In genomic region chr7:70368268-70368655, GRCm38 (mm10) we compare ENCODE assay signal across 10 mouse cellular contexts. TPM values are rescaled to one million over a fixed set of nuclear protein-coding genes. Genes with fewer than 3 reads are reported as not detected.
A peak's percentile ranks its signal among the peaks of the same experiment; 100 is the strongest.
DNase-seq lines count a peak whose midpoint lies in the region; ATAC-seq and TF ChIP-seq lines count a peak whose summit lies in the region.
"Had no signal": no experiment of that assay in that cellular context is flagged by ENCODE, and none has a peak within 500 bp of the region (broad histone marks: within the 10 kb centered on the region; RNA-seq: fewer than 3 reads in every experiment).

No protein-coding gene starts in this region.

- peaks cover 18% of the 10 kb centered on the region for H3K4me1 ChIP-seq in kidney, adult 2 months (ENCODE audit: control insufficient read depth, insufficient read depth, low read length)
- peaks cover 9% of the 10 kb centered on the region for H3K4me1 ChIP-seq in forebrain, embryonic 16.5 days (replicated peaks; ENCODE audit: control insufficient read depth, insufficient read depth, low read length)
- peaks cover 21% of the 10 kb centered on the region for H3K4me1 ChIP-seq in midbrain, embryonic 11.5 days (ENCODE audit: control insufficient read depth, insufficient read depth, low read length)

- TF ChIP-seq POLR2A in kidney, adult 2 months (IDR thresholded peaks at IDR 0.05; ENCODE audit: low read depth, low read length): no peak

- ATAC-seq in forebrain, embryonic 16.5 days: no peak
- ATAC-seq in midbrain, embryonic 11.5 days (ENCODE audit: low FRiP score): no peak

- no peak for TF ChIP-seq CTCF in kidney, adult 2 months (conservative IDR thresholded peaks at IDR 0.05; ENCODE audit: insufficient read depth, insufficient read length, low read depth, low read length)

- WGBS in kidney, adult 2 months: 51% methylated on average over 6 of the region's 6 CpGs
- 9% methylated on average over 6 of the region's 6 CpGs for WGBS in forebrain, embryonic 16.5 days
- 5% methylated on average over 6 of the region's 6 CpGs for WGBS in midbrain, embryonic 11.5 days

- peak overlapping the region; percentile 40 for H3K4me3 ChIP-seq in kidney, adult 2 months (ENCODE audit: insufficient read depth, low read depth, low read length)
- H3K4me3 ChIP-seq in forebrain, embryonic 16.5 days (replicated peaks; ENCODE audit: low read length): peak overlapping the region; percentile 32
- peak overlapping the region; percentile 41 for H3K4me3 ChIP-seq in midbrain, embryonic 11.5 days (ENCODE audit: low read depth, low read length)

- H3K36me3 ChIP-seq in kidney, adult 2 months (ENCODE audit: control insufficient read depth, insufficient read depth, low read length): no peaks in the 10 kb centered on the region
- H3K36me3 ChIP-seq in forebrain, embryonic 16.5 days (ENCODE audit: control insufficient read depth, insufficient read depth): no peaks in the 10 kb centered on the region
- H3K36me3 ChIP-seq in midbrain, embryonic 11.5 days (ENCODE audit: control insufficient read depth, insufficient read depth, low read length): no peaks in the 10 kb centered on the region

- DNase-seq in kidney, adult 2 months: peak; percentile 20
- DNase-seq in kidney, adult 11 months: no peak
- peak; percentile 58 for DNase-seq in embryo, embryonic 10.5 days (ENCODE audit: low spot score)
- DNase-seq in midbrain, embryonic 11.5 days (ENCODE audit: low spot score, missing footprints): no peak
- no peak for DNase-seq in gastrocnemius, postnatal 10 days
- no peak for DNase-seq in cerebellum, adult 11-12 months
- no peak for DNase-seq in thymus, postnatal 4 days
- DNase-seq: cerebellum, adult 2 months; spleen, adult 18-20 months had no signal

- peak overlapping the region; percentile 50 for H3K4me2 ChIP-seq in forebrain, embryonic 16.5 days (ENCODE audit: low read length)
- peak overlapping the region; percentile 71 for H3K4me2 ChIP-seq in midbrain, embryonic 11.5 days

- peak overlapping the region; percentile 92 for H3K27ac ChIP-seq in kidney, adult 2 months (ENCODE audit: insufficient read depth, low read depth, low read length)
- H3K27ac ChIP-seq in forebrain, embryonic 16.5 days (ENCODE audit: low read length): peak overlapping the region; percentile 41; the same call in 1 of the 2 replicates
- H3K27ac ChIP-seq in midbrain, embryonic 11.5 days (ENCODE audit: low read depth, low read length): peak overlapping the region; percentile 90

- H3K27me3 ChIP-seq in kidney, adult 2 months (replicated peaks; ENCODE audit: control insufficient read depth, insufficient read depth, low read length): no peaks in the 10 kb centered on the region
- H3K27me3 ChIP-seq in forebrain, embryonic 16.5 days (replicated peaks; ENCODE audit: control insufficient read depth, insufficient read depth, low read length): peaks cover 59% of the 10 kb centered on the region
- peaks cover 56% of the 10 kb centered on the region for H3K27me3 ChIP-seq in midbrain, embryonic 11.5 days (ENCODE audit: control insufficient read depth, insufficient read depth, low read length)

- H3K9me3 ChIP-seq in forebrain, embryonic 16.5 days (ENCODE audit: control insufficient read depth, low read length): no peaks in the 10 kb centered on the region
- no peaks in the 10 kb centered on the region for H3K9me3 ChIP-seq in midbrain, embryonic 11.5 days (ENCODE audit: control insufficient read depth, low read length)

- H3K9ac ChIP-seq in forebrain, embryonic 16.5 days (replicated peaks; ENCODE audit: low read depth, low read length): no peak overlapping the region
- peak overlapping the region; percentile 67; the same call in 1 of the 2 replicates for H3K9ac ChIP-seq in midbrain, embryonic 11.5 days (ENCODE audit: low read length)

RNA-seq across cellular contexts. Expression of gene Nr2f2, which starts 1.7 kb away (rescaled TPM):
- polyA plus RNA-seq in kidney, adult 2 months (2012; rRNA removed): 193 and 288 TPM in 2 replicates
- 88.4 and 90.6 TPM in 2 replicates for polyA plus RNA-seq in forebrain, embryonic 16.5 days (2015; fragmentation: Nextera tagmentation; extraction: Ambion mirVana)
- 114 and 122 TPM in 2 replicates for polyA plus RNA-seq in midbrain, embryonic 11.5 days (2014; fragmentation: Nextera tagmentation; extraction: Ambion mirVana)
- 10 to 100 TPM; 32.7 to 39.2 TPM for total RNA-seq in gastrocnemius, postnatal 10 days (2021)

Comparison
In these comparisons a context has a peak if more than half of its experiments do, and no peak if none do; other contexts are left out.
1. DNase-seq: peak in kidney, adult 2 months (single experiment) and embryo, embryonic 10.5 days (single experiment); none in kidney, adult 11 months (single experiment), midbrain, embryonic 11.5 days (single experiment), gastrocnemius, postnatal 10 days (single experiment), cerebellum, adult 11-12 months (single experiment) and thymus, postnatal 4 days (single experiment).
2. H3K27ac ChIP-seq: peak in every context shown above with its lines; median percentile 92 in kidney, adult 2 months; 90 in midbrain, embryonic 11.5 days; 41 in forebrain, embryonic 16.5 days.
3. Peak in every context shown above with its lines, with median percentiles within 50 percentile points of each other: H3K4me3 ChIP-seq.